Mouse (Mus musculus) kidney, postnatal 0 days (tissue): Measurements from ENCODE around the gene Cfi. TPM values are rescaled to one million over a fixed set of nuclear protein-coding genes. Genes with fewer than 3 reads are reported as not detected.

Experiments
- ATAC-seq: fragments of 200-750 bp; cut with Nextera tagmentation; replicated peaks from 2 replicates; pipeline ENCODE4 v1.8.0; 2017; ENCODE audit warnings: low read depth, moderate number of reproducible peaks, moderate TSS enrichment, moderate library complexity; ENCODE audit not compliant: low FRiP score
- DNase-seq: peaks from one replicate; pipeline ENCODE4 v3.0.0-alpha.2; 2016; ENCODE audit warnings: low spot score
- H3K27ac ChIP-seq: fragments of 300-500 bp; sonication (generic); 2 replicates; pipeline ENCODE4 v1.5.1; 2014; ENCODE audit warnings: mild to moderate bottlenecking
- H3K27me3 ChIP-seq: fragments of 300-500 bp; sonication (generic); 2 replicates; pipeline ENCODE4 v1.6.1; 2014; ENCODE audit warnings: low read length, mixed read lengths; ENCODE audit not compliant: insufficient read depth
- H3K36me3 ChIP-seq: fragments of 300-500 bp; sonication (generic); 2 replicates; pipeline ENCODE4 v1.6.1; 2014; ENCODE audit warnings: low read length, mixed read lengths; ENCODE audit not compliant: insufficient read depth
- H3K4me1 ChIP-seq: fragments of 300-500 bp; sonication (generic); replicated peaks from 2 replicates; pipeline ENCODE4 v1.6.1; 2014; ENCODE audit warnings: antibody characterized with exemption, low read length, mixed read lengths; ENCODE audit not compliant: insufficient read depth
- H3K4me2 ChIP-seq: fragments of 300-500 bp; sonication (generic); 2 replicates; pipeline ENCODE4 v1.6.1; 2014; ENCODE audit warnings: mild to moderate bottlenecking, low read length, moderate library complexity, mixed read lengths
- H3K4me3 ChIP-seq: fragments of 300-500 bp; sonication (generic); replicated peaks from 2 replicates; pipeline ENCODE4 v1.5.1; 2014; ENCODE audit warnings: low read depth, low read length
- H3K9ac ChIP-seq: fragments of 300-500 bp; sonication (generic); 2 replicates; pipeline ENCODE4 v1.6.1; 2014; ENCODE audit warnings: low read depth, low read length
- H3K9me3 ChIP-seq: fragments of 300-500 bp; sonication (generic); replicated peaks from 2 replicates; pipeline ENCODE4 v1.6.1; 2016; ENCODE audit warnings: low read length, inconsistent platforms, mixed read lengths
- CTCF ChIP-seq: IDR thresholded peaks from 2 replicates; pipeline ENCODE4 v1.5.1; 2016; ENCODE audit warnings: antibody characterized with exemption, low read depth, mild to moderate bottlenecking, moderate library complexity
- WGBS: fragments of 180-500 bp; shearing (Covaris S2); extraction: QIAGEN DNeasy Blood & Tissue Kit; methylation state at CpG from one replicate; pipeline ENCODE4 v1.1.7; 2014; 5-methylcytosine and 5-hydroxymethylcytosine counted together
- polyA plus RNA-seq: library from polyadenylated mRNA; unstranded; fragments of >200 nt; fragmentation: Nextera tagmentation; extraction: Ambion mirVana; gene quantifications from 2 replicates; pipeline ENCODE4 v1.2.1, GENCODE M21; 2015

The Cfi gene
- polyA plus RNA-seq, 1 experiment from 2014 or later, result 27.3 TPM

GRCm38 (mm10) chr3:129845868-129846267 lies 10.2 kb downstream of the Cfi start:
- H3K4me3 ChIP-seq, result no peak overlapping the region
- ATAC-seq, result no peak
- no peak overlapping the region for H3K9ac ChIP-seq
- H3K4me2 ChIP-seq, result no peak overlapping the region
- 81% methylated on average over 2 of the region's 2 CpGs for WGBS
- no peaks in the 10 kb centered on the region for H3K9me3 ChIP-seq
- no peaks in the 10 kb centered on the region for H3K27me3 ChIP-seq
- no peaks in the 10 kb centered on the region for H3K36me3 ChIP-seq
- TF ChIP-seq CTCF, result no peak
- no peak for DNase-seq
- no peak overlapping the region for H3K27ac ChIP-seq
- no peaks in the 10 kb centered on the region for H3K4me1 ChIP-seq

DNA sequence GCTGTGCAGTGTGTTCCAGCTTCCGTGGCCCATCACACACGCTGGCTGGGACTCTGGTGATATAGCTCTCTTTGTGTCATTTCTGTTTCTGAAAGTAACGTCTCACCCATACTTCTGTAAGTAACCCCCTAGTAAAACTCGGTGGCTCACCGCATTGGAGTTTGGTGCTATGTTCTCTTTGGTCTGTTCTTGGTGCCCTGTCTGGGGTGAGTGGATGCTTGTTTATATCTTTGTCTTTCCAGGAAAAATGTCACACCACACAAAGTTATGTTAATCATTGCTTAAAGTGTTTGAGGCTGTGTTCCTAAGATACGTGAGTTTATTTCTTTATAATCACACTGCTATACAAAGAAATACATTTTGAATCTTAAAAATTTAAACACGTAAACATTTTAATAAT lies 11.2 kb downstream of the Cfi start:
- no peak overlapping the region for H3K4me3 ChIP-seq
- H3K4me2 ChIP-seq, result no peak overlapping the region
- ATAC-seq (no peak; the same call in 1 of the 2 replicates), DNase-seq (no peak)
- H3K9me3 ChIP-seq, result no peaks in the 10 kb centered on the region
- H3K4me1 ChIP-seq, result no peaks in the 10 kb centered on the region
- H3K27me3 ChIP-seq, result no peaks in the 10 kb centered on the region
- WGBS, result 76% methylated on average over 7 of the region's 7 CpGs
- no peaks in the 10 kb centered on the region for H3K36me3 ChIP-seq
- H3K9ac ChIP-seq, result no peak overlapping the region
- no peak for TF ChIP-seq CTCF
- no peak overlapping the region for H3K27ac ChIP-seq

DNA sequence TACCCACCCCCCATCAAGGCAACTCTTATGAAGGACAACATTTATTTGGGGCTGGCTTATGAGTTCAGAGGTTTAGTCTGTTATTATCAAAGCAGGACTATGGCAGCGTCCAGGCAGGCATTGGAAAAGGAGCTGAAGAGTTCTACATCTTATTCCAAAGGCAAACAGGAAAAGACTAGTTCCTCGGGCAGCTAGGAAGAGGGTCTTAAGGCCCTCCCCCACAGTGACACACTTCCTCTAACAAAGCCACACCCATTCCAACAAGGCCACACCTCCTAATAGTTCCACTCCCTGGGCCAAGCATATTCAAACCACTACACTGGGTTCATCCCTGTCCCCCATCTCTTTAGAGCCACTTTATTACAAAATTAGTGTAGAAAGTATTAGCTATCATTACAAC lies 26.9 kb downstream of the Cfi start:
- Histone ChIP-seq H3K36me3 (no peaks in the 10 kb centered on the region), H3K9ac (no peak overlapping the region), H3K4me2 (no peak overlapping the region), H3K9me3 (no peaks in the 10 kb centered on the region), H3K4me1 (no peaks in the 10 kb centered on the region), H3K4me3 (no peak overlapping the region), H3K27ac (no peak overlapping the region), H3K27me3 (no peaks in the 10 kb centered on the region)
- 76% methylated on average over 2 of the region's 2 CpGs for WGBS
- DNase-seq (no peak), ATAC-seq (no peak)
- no peak for TF ChIP-seq CTCF

GRCm38 (mm10) chr3:129863698-129864097 lies 28.0 kb downstream of the Cfi start:
- 50% methylated on average over 14 of the region's 14 CpGs for WGBS
- Histone ChIP-seq H3K36me3 (no peaks in the 10 kb centered on the region), H3K27me3 (no peaks in the 10 kb centered on the region), H3K4me2 (no peak overlapping the region), H3K27ac (no peak overlapping the region), H3K4me1 (no peaks in the 10 kb centered on the region), H3K9me3 (no peaks in the 10 kb centered on the region), H3K4me3 (no peak overlapping the region), H3K9ac (no peak overlapping the region)
- peak; percentile 75 for TF ChIP-seq CTCF
- DNase-seq (peak; percentile 49), ATAC-seq (0 out of 2 replicates have a peak, but pooled peaks have one; percentile 46)

DNA sequence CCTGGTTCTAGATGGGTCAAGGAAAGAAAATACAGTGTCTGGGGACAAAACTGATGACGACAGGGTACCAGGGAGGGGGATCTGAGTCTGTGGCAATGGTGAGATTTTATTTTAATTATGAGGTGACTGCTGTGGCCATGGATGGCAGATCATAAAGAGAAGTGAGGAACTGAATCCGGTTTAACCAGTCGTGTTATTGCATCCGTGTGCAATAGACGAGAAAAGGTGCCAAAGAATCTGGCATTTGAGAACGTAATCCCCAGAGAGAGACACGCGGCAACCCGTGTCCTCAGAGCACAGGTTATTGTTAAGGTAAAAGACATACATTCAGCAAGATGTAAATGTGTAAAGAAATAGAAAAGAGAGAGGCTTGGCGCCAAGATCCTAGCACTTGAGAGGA lies 41.6 kb downstream of the Cfi start:
- no peaks in the 10 kb centered on the region for H3K36me3 ChIP-seq
- H3K9me3 ChIP-seq, result no peaks in the 10 kb centered on the region
- no peaks in the 10 kb centered on the region for H3K27me3 ChIP-seq
- H3K9ac ChIP-seq, result no peak overlapping the region
- no peak for DNase-seq
- TF ChIP-seq CTCF, result no peak
- H3K27ac ChIP-seq, result no peak overlapping the region
- peaks cover 3% of the 10 kb centered on the region; the same call in 1 of the 2 replicates for H3K4me1 ChIP-seq
- no peak overlapping the region for H3K4me3 ChIP-seq
- H3K4me2 ChIP-seq, result no peak overlapping the region
- ATAC-seq, result no peak
- 64% methylated on average over 10 of the region's 10 CpGs for WGBS

- DNase-seq (peak; percentile 89), ATAC-seq (peak; percentile 88)
- under 1% methylated on average over 44 of the region's 66 CpGs for WGBS
- Histone ChIP-seq H3K36me3 (no peaks in the 10 kb centered on the region), H3K4me1 (peaks cover 3% of the 10 kb centered on the region; the same call in 1 of the 2 replicates), H3K27ac (peak within 1 kb of the TSS; percentile 77), H3K27me3 (no peaks in the 10 kb centered on the region), H3K9me3 (no peaks in the 10 kb centered on the region), H3K9ac (peak within 1 kb of the TSS; percentile 80), H3K4me2 (peak within 1 kb of the TSS; percentile 87), H3K4me3 (peak within 1 kb of the TSS; percentile 73)
- TF ChIP-seq CTCF, result peak; percentile 24; the same call in 1 of the 2 replicates
Observed at GRCm38 (mm10) chr3:129878405-129879021, 42.8 kb downstream of the Cfi start, which contains the start of gene Pla2g12a. Gene Pla2g12a (plus strand): TSS chr3:129878606.
